Mouse (Mus musculus): ENCODE results near the gene Iqcc.

- TF ChIP-seq CTCF (IDR thresholded peaks at IDR 0.05; ENCODE audit: low read depth, low read length), result no peak
- no peak for TF ChIP-seq POLR2A (IDR thresholded peaks at IDR 0.05; ENCODE audit: insufficient read depth, low read length)
These were observed 12.0 kb upstream of the Iqcc start for GRCm38 (mm10) chr4:129630944-129631343.

Data from ES-Bruce4 (cell line).